Mouse (Mus musculus) gastrocnemius, adult 18-20 months (tissue): ENCODE results near the gene Shmt2. TPM values are rescaled to one million over a fixed set of nuclear protein-coding genes. Genes with fewer than 3 reads are reported as not detected.

Experiments used
- DNase-seq: peaks from one replicate; pipeline ENCODE4 v3.0.0; 2021; ENCODE audit warnings: low spot score
- long read RNA-seq, 2 experiments: library from polyadenylated mRNA; stranded (forward); transcript quantifications; one replicate each; pipeline ENCODE4 v2.0.0; 2021
- total RNA-seq, 2 experiments: library from RNA; stranded (reverse); gene quantifications; 2 replicates each; pipeline ENCODE4 v1.2.3; 2021

Shmt2 gene
- total RNA-seq = 10 to 100 TPM; 25.8 to 25.9 TPM
- long read RNA-seq, experiment 1, transcript Shmt2-201 (12 exons, 2,289 nt) = major isoform, 19 of 35 reads
- long read RNA-seq, experiment 1, transcript Shmt2-206 (12 exons, 2,238 nt) = minor isoform, 8 of 35 reads
- long read RNA-seq, experiment 1, partial matches to known transcripts = 3 of 35 reads
- long read RNA-seq, experiment 1, other reads (novel, unspliced or antisense) = 4 of 35 reads
- long read RNA-seq, experiment 2, transcript Shmt2-206 (12 exons, 2,238 nt) = minor isoform, 8 of 29 reads
- long read RNA-seq, experiment 2, transcript Shmt2-201 (12 exons, 2,289 nt) = major isoform, 18 of 29 reads
- long read RNA-seq, experiment 2, partial matches to known transcripts = 1 of 29 reads
- long read RNA-seq, experiment 2, other reads (novel, unspliced or antisense) = 2 of 29 reads

GRCm38 (mm10) chr10:127522088-127522581 lies at the start of gene Shmt2:
TSS of gene Shmt2 (minus strand) at chr10:127522444.
- DNase-seq = peak; percentile 85

GRCm38 (mm10) chr10:127570937-127571641 lies 48.8 kb upstream of the Shmt2 start:
- DNase-seq = no peak

- no peak for DNase-seq
Observed at GRCm38 (mm10) chr10:127570384-127570783, 48.1 kb upstream of the Shmt2 start.

- peak; percentile 81 for DNase-seq
Observed at GRCm38 (mm10) chr10:127569450-127569849, 47.2 kb upstream of the Shmt2 start.

- no peak for DNase-seq
Observed at GRCm38 (mm10) chr10:127566553-127567326, 44.5 kb upstream of the Shmt2 start.

- DNase-seq = peak; percentile 43
Observed at GRCm38 (mm10) chr10:127564301-127564700, 42.1 kb upstream of the Shmt2 start.

- no peak for DNase-seq
Observed at GRCm38 (mm10) chr10:127563840-127564239, 41.6 kb upstream of the Shmt2 start.

GRCm38 (mm10) chr10:127561145-127561544 lies 38.9 kb upstream of the Shmt2 start:
- no peak for DNase-seq

GRCm38 (mm10) chr10:127557397-127557796 lies 35.2 kb upstream of the Shmt2 start:
- DNase-seq = no peak

GRCm38 (mm10) chr10:127555703-127556102 lies 33.5 kb upstream of the Shmt2 start:
- DNase-seq = no peak

GRCm38 (mm10) chr10:127549892-127550291 lies 27.6 kb upstream of the Shmt2 start:
- DNase-seq = no peak

- DNase-seq = no peak
Observed at GRCm38 (mm10) chr10:127548236-127548635, 26.0 kb upstream of the Shmt2 start.

- DNase-seq = no peak
Observed at GRCm38 (mm10) chr10:127546505-127546904, 24.3 kb upstream of the Shmt2 start.

- DNase-seq = no peak
Observed at GRCm38 (mm10) chr10:127544375-127544774, 22.1 kb upstream of the Shmt2 start.

- no peak for DNase-seq
Observed at GRCm38 (mm10) chr10:127543916-127544315, 21.7 kb upstream of the Shmt2 start.

- DNase-seq = no peak
Observed at GRCm38 (mm10) chr10:127542720-127543119, 20.5 kb upstream of the Shmt2 start.

- no peak for DNase-seq
Observed at GRCm38 (mm10) chr10:127542084-127542483, 19.8 kb upstream of the Shmt2 start.

GRCm38 (mm10) chr10:127541510-127541909 lies 19.3 kb upstream of the Shmt2 start:
- DNase-seq = no peak

- DNase-seq = peak; percentile 81
Observed at GRCm38 (mm10) chr10:127537854-127538583, 15.8 kb upstream of the Shmt2 start.

GRCm38 (mm10) chr10:127536586-127537314 lies 14.5 kb upstream of the Shmt2 start:
- DNase-seq = peak; percentile 34
